Mouse (Mus musculus) hindbrain, embryonic 14.5 days (tissue): ENCODE measurements around the gene Acsl5. TPM values are rescaled to one million over a fixed set of nuclear protein-coding genes. Genes with fewer than 3 reads are reported as not detected.

Experiments used
- ATAC-seq: fragments of 200-750 bp; cut with Nextera tagmentation; 2 replicates; pipeline ENCODE4 v1.8.0; 2017; ENCODE audit warnings: moderate number of reproducible peaks, mild to moderate bottlenecking, moderate TSS enrichment, moderate library complexity; ENCODE audit not compliant: low FRiP score
- DNase-seq: peaks from one replicate; pipeline ENCODE4 v3.0.0-alpha.2; 2015; ENCODE audit warnings: low spot score
- H3K27ac ChIP-seq: fragments of 300-500 bp; sonication (generic); 2 replicates; pipeline ENCODE4 v1.5.1; 2014; ENCODE audit warnings: mild to moderate bottlenecking, moderate library complexity
- H3K27me3 ChIP-seq: fragments of 300-500 bp; sonication (generic); 2 replicates; pipeline ENCODE4 v1.6.1; 2014; ENCODE audit warnings: mild to moderate bottlenecking, low read length, mixed read lengths; ENCODE audit not compliant: control insufficient read depth, insufficient read depth
- H3K36me3 ChIP-seq: fragments of 300-500 bp; sonication (generic); replicated peaks from 2 replicates; pipeline ENCODE4 v1.6.1; 2014; ENCODE audit not compliant: control insufficient read depth, insufficient read depth
- H3K4me1 ChIP-seq: fragments of 300-500 bp; sonication (generic); replicated peaks from 2 replicates; pipeline ENCODE4 v1.6.1; 2014; ENCODE audit warnings: antibody characterized with exemption, low read length, mixed read lengths; ENCODE audit not compliant: control insufficient read depth, insufficient read depth
- H3K4me2 ChIP-seq: fragments of 300-500 bp; sonication (generic); replicated peaks from 2 replicates; pipeline ENCODE4 v1.6.1; 2014; ENCODE audit warnings: mild to moderate bottlenecking, moderate library complexity
- H3K4me3 ChIP-seq: fragments of 300-500 bp; sonication (generic); replicated peaks from 2 replicates; pipeline ENCODE4 v1.5.1; 2014; ENCODE audit warnings: mild to moderate bottlenecking, low read length
- H3K9ac ChIP-seq: fragments of 300-500 bp; sonication (generic); 2 replicates; pipeline ENCODE4 v1.6.1; 2014
- H3K9me3 ChIP-seq: fragments of 300-500 bp; sonication (generic); 2 replicates; pipeline ENCODE4 v1.6.1; 2016; ENCODE audit warnings: low read length; ENCODE audit not compliant: control insufficient read depth
- WGBS: fragments of 180-500 bp; shearing (Covaris S2); extraction: QIAGEN DNeasy Blood & Tissue Kit; methylation state at CpG from one replicate; pipeline ENCODE4 v1.1.7; 2014; 5-methylcytosine and 5-hydroxymethylcytosine counted together
- polyA plus RNA-seq: library from polyadenylated mRNA; unstranded; fragments of >200 nt; fragmentation: Nextera tagmentation; extraction: Ambion mirVana; gene quantifications from 2 replicates; pipeline ENCODE4 v1.2.1, GENCODE M21; 2014

Gene Acsl5
- polyA plus RNA-seq, 1 experiment from 2014 or later: 17.3 TPM

DNA sequence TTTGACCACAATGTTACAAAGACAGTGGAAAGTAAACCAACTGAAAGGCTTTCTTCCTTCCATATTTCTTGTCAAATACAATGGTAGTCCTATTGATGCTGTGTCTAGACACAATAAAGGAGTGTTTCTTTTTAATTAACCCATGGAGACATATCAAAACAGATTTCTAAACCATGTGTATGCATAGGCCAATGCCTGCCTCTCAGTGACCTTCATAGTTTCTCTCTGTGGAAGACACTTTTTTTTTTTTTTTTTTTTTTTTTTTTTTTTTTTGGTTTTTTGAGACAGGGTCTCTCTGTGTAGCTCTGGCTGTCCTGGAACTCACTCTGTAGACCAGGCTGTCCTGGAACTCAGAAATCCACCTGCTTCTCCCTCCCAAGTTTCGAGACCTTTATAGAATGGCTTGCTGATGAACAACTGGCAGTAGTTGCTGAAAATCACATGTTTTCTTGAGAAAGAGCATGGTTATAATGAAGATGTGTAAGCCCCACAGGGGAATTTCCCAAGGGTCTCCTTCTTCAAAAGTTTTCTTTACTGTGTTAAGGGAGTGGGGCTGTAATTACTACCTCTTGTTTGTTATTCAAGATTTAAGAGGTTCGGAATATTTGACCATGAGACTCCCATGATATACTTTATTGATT is 40.6 kb downstream of the Acsl5 start:
- Histone ChIP-seq H3K4me1 (no peaks in the 10 kb centered on the region), H3K27me3 (no peaks in the 10 kb centered on the region), H3K9ac (no peak overlapping the region), H3K36me3 (peaks cover 40% of the 10 kb centered on the region), H3K9me3 (no peaks in the 10 kb centered on the region), H3K4me3 (no peak overlapping the region), H3K27ac (no peak overlapping the region), H3K4me2 (no peak overlapping the region)
- DNase-seq (no peak), ATAC-seq (no peak)
- WGBS: 94% methylated on average over 2 of the region's 2 CpGs

DNA sequence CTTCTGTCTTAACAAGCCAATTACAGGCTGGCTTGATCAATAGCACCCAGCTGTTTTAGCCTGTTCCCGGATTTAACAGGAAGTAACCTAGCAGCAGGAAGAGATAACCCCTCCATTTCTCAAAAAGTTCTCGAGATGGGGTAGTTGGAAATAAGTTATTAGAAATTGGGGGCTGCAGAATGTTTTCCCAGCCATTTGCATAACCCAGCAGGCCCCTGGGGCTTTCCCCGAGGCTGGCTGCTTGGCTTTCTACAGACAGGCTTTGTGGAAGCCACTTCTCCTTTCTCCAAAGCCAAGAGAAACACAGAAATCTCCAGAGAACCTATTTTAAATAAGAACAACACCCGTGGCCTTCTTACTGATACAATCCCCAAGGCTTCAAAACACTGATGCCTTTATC is 41.4 kb downstream of the Acsl5 start:
- Histone ChIP-seq H3K9ac (no peak overlapping the region), H3K4me3 (no peak overlapping the region), H3K27ac (no peak overlapping the region), H3K36me3 (peaks cover 48% of the 10 kb centered on the region), H3K4me1 (no peaks in the 10 kb centered on the region), H3K4me2 (no peak overlapping the region), H3K9me3 (no peaks in the 10 kb centered on the region), H3K27me3 (no peaks in the 10 kb centered on the region)
- 51% methylated on average over 4 of the region's 4 CpGs for WGBS
- no peak for DNase-seq
- ATAC-seq: no peak

DNA sequence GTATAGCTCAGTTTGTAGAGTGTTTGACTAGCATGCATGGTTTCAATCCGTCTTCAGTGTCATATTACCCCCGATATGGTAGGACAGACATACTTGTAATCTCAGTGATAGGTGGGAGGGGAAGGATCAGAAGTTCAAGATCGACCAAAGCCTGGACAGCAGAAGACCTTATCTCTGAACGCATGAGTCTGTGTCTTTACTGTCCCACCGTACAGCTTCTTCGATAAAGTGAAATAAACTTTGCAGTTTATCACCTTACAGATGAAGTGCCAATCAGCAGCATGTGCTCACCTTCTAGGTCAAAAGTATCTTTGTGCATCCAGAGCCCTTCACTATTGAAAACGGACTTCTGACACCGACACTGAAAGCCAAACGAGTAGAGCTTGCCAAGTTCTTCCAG is 43.3 kb downstream of the Acsl5 start:
- Histone ChIP-seq H3K4me1 (no peaks in the 10 kb centered on the region), H3K27ac (no peak overlapping the region), H3K27me3 (no peaks in the 10 kb centered on the region), H3K36me3 (peaks cover 51% of the 10 kb centered on the region), H3K9me3 (no peaks in the 10 kb centered on the region), H3K9ac (no peak overlapping the region), H3K4me3 (no peak overlapping the region), H3K4me2 (no peak overlapping the region)
- DNase-seq: no peak
- 95% methylated on average over 9 of the region's 9 CpGs for WGBS
- no peak for ATAC-seq

DNA sequence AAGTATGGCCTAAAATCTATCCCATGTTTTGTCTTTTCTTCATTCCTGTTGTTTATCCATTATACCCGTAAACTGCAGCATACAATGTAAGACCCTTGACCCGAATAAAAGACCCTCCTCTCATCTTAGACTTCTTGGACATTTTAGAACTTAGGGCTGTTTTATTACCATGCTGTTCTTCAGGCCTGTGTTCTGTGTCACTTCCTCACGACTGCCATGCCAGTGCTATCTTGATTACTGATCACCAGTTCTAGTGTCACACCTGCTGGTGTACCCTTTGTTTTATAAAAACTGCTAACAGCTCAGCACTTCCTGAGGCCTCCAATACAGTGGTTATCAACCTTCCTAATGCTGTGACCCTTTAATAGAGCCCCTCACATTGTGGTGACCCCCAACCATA is 43.8 kb downstream of the Acsl5 start:
- ATAC-seq: no peak
- WGBS: 90% methylated on average over 3 of the region's 3 CpGs
- H3K4me3 ChIP-seq: no peak overlapping the region
- no peaks in the 10 kb centered on the region for H3K27me3 ChIP-seq
- H3K36me3 ChIP-seq: peaks cover 55% of the 10 kb centered on the region
- H3K4me1 ChIP-seq: no peaks in the 10 kb centered on the region
- no peak overlapping the region for H3K4me2 ChIP-seq
- no peak overlapping the region for H3K9ac ChIP-seq
- H3K27ac ChIP-seq: no peak overlapping the region
- no peaks in the 10 kb centered on the region for H3K9me3 ChIP-seq
- no peak for DNase-seq

DNA sequence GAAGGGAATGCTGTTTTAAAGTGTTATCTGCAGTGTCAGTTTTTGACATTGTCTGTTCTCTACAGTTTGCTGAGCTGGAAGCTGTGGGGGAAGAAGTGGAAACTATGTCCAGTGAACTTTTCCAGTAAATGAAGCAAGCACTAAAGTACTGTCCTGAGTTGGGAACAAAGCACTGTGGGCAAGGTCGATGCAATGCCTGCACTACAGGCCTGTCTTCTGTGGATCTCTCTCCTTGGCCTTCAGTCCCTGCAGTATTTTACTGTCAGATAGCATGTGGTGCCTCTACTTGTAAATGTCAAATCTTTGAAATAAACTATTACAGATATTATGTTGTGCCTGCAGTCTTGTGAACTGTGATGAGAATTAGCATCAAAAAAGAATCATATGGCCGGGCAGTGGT is 44.6 kb downstream of the Acsl5 start:
- no peak overlapping the region for H3K4me2 ChIP-seq
- no peaks in the 10 kb centered on the region for H3K27me3 ChIP-seq
- H3K27ac ChIP-seq: no peak overlapping the region
- DNase-seq (no peak), ATAC-seq (no peak)
- peaks cover 62% of the 10 kb centered on the region for H3K36me3 ChIP-seq
- no peak overlapping the region for H3K9ac ChIP-seq
- H3K4me1 ChIP-seq: no peaks in the 10 kb centered on the region
- no peaks in the 10 kb centered on the region for H3K9me3 ChIP-seq
- WGBS: 95% methylated on average over 2 of the region's 2 CpGs
- H3K4me3 ChIP-seq: no peak overlapping the region

DNA sequence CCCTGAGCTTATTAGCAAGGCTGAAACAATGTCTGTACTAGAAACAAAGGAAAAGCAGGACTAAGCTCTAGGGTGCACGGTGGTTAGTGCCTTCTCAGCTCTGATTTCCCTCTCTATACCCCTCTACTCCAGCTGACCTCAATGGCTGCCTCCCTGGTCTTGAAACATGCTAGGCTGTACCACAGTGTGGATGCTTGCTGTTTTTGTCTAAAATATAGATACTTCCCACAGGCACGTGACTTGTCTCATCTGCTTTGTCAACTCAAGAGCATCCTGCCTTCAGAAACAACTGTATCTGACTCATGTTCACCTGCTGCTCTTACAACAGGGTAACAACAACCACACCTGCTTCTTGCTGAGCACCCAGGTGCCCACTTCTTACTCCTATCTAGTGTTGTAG is 45.8 kb downstream of the Acsl5 start:
- H3K4me3 ChIP-seq: no peak overlapping the region
- H3K4me1 ChIP-seq: no peaks in the 10 kb centered on the region
- H3K36me3 ChIP-seq: peaks cover 74% of the 10 kb centered on the region
- H3K27ac ChIP-seq: no peak overlapping the region
- ATAC-seq: no peak
- H3K9me3 ChIP-seq: no peaks in the 10 kb centered on the region
- DNase-seq: no peak
- no peak overlapping the region for H3K9ac ChIP-seq
- 98% methylated on average over 2 of the region's 2 CpGs for WGBS
- no peaks in the 10 kb centered on the region for H3K27me3 ChIP-seq
- no peak overlapping the region for H3K4me2 ChIP-seq

DNA sequence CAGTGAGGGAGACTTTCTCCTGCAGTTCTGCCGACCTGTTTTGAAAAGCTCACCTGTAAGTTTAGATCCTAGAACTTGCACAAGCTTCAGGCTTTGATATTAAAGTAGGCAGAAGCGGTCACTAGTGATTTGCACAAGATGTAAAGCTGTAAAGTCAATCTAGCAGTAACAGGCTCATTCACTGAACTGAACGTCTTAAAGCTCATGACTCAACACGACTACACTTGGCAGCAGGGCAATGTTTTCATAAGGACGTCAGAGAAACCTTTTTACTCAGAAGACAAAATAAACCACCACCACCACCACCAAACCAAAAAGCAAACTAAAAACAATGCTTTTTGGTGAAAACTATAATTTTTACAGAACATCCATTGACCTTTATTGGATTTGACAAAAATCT is 46.2 kb downstream of the Acsl5 start:
- Histone ChIP-seq H3K4me3 (no peak overlapping the region), H3K9ac (no peak overlapping the region), H3K27ac (no peak overlapping the region), H3K4me2 (no peak overlapping the region), H3K27me3 (no peaks in the 10 kb centered on the region), H3K4me1 (no peaks in the 10 kb centered on the region), H3K9me3 (no peaks in the 10 kb centered on the region), H3K36me3 (peaks cover 79% of the 10 kb centered on the region)
- 92% methylated on average over 5 of the region's 5 CpGs for WGBS
- no peak for DNase-seq
- no peak for ATAC-seq

DNA sequence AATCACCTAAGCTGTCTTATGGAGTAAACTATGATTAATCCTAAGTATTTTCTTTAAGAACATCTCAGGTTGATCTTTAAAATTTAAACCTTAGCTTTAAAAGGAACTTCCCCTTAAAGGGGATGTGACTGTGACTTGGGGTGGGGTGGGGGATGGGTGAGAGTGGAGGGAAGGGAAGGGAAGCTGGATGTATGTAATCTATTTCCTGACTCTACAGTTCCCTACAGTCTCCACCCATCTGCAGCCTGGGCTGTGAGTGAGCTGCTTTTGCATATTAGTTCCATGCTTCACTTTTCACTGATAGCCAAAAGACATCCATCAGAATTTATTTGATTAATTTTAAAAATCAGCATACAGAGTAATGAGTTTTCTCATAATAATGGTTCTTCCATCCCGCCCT is 47.6 kb downstream of the Acsl5 start:
- no peaks in the 10 kb centered on the region for H3K27me3 ChIP-seq
- no peak overlapping the region for H3K9ac ChIP-seq
- no peaks in the 10 kb centered on the region for H3K4me1 ChIP-seq
- ATAC-seq: no peak
- no peak for DNase-seq
- peaks cover 93% of the 10 kb centered on the region for H3K36me3 ChIP-seq
- H3K4me3 ChIP-seq: no peak overlapping the region
- no peak overlapping the region for H3K27ac ChIP-seq
- no peaks in the 10 kb centered on the region for H3K9me3 ChIP-seq
- no peak overlapping the region for H3K4me2 ChIP-seq
- WGBS: 100% methylated on average over 1 of the region's 1 CpGs

DNA sequence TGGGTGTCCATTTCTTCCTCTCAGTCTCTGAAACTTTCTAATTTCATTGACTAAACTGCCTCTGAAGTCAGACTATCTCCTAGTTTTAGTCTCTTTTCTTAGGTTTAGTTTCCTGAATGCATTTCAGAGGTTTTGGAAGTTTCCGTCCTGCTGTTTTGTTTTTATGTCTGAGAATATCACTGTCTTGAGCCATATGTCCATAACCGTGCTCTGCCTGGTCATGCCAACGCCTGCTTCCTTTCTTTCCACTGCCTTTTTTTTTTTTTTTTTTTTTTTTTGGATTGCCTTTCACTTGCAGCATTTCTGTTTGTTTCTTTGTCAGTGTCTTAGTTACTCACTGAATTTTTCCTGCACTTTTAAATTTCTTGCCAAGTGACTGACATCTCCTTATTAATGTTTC is 48.8 kb downstream of the Acsl5 start:
- Histone ChIP-seq H3K4me1 (no peaks in the 10 kb centered on the region), H3K9ac (no peak overlapping the region), H3K36me3 (peaks cover 84% of the 10 kb centered on the region), H3K9me3 (no peaks in the 10 kb centered on the region), H3K27me3 (no peaks in the 10 kb centered on the region), H3K4me2 (no peak overlapping the region), H3K27ac (no peak overlapping the region), H3K4me3 (no peak overlapping the region)
- DNase-seq: no peak
- WGBS: 93% methylated on average over 3 of the region's 3 CpGs
- no peak for ATAC-seq

DNA sequence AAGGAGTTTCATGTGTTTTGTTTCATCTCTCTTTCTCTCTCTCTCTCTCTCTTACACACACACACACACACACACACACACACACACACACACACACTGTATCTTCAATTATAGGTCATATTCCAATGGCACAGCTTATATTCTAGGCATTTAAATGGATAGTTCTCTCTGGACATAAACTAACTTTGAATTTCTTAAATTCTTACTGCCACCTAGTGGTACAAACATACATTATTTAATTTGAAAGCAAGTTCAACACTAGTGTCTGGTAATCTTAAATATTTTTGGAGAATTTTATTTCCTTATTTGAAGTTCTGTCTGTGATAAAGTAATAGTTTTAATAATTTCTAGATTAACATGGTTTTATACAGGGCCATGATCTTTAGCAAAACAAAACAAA is 53.3 kb downstream of the Acsl5 start:
- Histone ChIP-seq H3K27ac (no peak overlapping the region), H3K36me3 (peaks cover 84% of the 10 kb centered on the region), H3K4me3 (no peak overlapping the region), H3K9me3 (no peaks in the 10 kb centered on the region), H3K27me3 (no peaks in the 10 kb centered on the region), H3K9ac (no peak overlapping the region), H3K4me2 (no peak overlapping the region), H3K4me1 (no peaks in the 10 kb centered on the region)
- DNase-seq: peak; percentile 56
- no peak for ATAC-seq
